Mouse (Mus musculus): ENCODE results near the gene Gpank1.

Gene Gpank1

DNA sequence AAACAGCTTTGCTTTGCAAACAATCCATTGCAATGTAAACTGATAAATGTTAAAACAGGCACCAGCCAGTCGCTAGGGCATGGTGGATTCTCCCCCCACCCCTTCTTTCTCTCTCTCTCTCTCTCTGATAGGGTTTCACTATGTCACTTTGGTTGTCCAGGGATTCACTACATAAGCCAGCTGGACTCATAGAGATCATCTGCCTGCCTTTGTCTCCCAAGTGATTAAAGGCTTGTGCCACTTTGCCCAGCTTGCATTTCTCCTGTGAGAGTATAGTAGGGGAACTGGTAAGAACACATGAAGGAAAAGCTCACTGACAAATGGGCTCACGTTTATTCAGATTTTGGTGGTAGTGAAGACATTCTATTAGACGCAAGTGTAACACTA, 10.9 kb downstream of the Gpank1 start:
- no peak for DNase-seq

DNA sequence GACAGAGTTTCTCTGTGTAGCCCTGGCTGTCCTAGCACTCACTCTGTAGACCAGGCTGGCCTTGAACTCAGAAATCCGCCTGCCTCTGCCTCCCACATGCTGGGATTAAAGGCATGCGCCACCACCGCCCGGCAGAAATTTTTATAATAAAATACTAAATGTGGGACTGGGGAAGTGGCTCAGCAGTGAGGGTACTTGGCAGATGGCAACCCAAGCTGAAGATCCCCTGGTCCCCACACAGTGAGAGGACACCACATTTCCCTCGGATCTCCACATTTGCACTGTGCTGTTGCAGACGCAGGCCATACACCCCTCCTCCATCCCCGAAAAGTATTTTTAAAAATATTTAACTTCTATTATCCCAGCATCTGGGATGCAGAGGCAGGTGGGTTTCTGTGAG, 12.3 kb downstream of the Gpank1 start:
- DNase-seq, result no peak

DNA sequence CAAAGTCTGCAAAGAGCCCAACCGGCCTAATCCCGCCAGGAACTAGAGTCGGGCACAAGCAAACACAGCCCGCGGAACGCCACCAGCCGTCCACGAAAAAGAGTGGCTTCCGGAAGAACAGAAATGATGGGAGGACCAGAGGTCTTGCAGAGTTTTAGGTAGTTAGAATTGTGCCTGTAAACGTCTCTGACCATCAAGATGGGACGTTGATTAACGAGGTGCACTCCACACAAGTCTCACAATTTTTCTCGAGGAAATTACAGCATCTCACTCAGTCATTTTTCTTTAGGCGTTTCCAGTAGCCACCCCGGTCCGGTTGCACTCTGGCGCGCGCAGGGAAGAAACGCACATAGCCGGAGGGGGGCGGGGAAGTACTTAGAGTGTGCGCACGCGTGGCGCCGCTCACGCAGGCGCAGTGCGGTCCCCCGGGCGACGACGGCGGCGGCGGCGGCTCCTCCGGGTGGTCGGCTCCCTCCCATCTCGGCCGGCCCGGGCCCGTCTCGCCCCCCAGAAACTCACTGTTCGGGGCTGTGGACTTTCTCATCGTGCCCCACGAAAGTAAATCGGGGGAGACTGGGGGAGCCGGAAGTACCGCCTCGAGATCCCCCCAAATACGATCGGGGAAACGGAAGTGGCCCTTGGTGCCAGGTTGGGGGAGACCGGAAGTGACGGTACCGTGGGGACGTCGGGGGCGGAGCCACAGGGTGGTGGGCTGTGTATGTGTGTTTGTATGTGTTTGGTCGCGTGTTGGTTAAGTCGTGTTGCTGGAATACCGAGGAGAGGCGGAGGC, 13.7 kb downstream of the Gpank1 start, which contains the start of gene Bag6:
TSS of gene Bag6 (plus strand) at position 378 of the 790 bp plus-strand sequence.
- DNase-seq, result peak; percentile 96

DNA sequence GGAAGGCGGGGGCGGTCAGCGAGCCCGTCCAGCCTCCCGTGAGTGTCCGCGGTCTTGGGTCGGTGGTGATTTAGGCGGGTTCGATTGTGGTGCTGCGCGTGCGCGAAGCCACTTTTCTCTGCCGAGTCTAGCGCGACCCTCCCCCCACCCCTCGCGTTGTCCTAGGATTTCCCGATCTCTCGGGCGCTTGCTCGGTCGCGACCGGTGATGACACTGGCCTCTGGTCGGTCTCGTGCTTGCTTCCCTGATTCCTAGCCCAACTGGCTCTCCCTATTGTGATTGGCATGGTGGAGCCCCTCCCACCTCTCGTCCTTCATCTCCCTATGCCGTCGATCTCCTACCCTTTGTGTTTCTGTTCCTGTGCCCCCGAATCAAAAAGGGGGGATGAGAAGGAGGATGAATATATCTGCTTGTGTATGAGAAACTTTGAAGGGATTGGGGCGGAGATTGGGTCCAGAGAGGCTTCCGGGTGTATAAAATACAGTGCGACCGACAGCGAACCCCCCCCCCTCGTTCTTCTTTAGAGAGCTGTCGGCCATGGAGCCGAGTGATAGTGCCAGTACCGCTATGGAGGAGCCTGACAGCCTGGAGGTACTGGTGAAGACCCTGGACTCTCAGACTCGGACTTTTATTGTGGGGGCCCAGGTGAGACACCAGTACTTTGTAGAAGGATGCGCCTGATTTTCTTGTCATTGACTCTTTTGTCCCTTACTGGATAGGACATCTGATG, 14.5 kb downstream of the Gpank1 start:
- no peak for DNase-seq

DNA sequence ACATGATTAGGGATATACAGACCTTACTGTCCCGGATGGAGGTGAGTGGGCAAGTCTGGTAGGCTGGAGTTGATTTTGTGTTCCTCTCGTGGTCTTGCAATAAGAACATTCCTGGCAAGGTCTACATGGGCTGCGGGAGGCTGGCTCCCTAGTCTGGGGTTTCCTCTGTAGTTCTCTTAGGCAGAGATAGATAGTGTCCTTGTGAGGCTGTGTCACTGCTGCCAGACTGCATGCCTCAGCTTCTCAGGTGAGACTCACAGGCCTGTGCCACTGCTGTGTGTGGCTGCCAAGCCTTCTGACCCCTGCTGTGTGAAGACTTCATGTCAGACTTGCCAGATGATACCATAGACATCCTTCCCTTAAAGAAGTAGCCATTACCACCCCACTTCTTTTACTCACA, 18.0 kb downstream of the Gpank1 start:
- DNase-seq, result no peak

DNA sequence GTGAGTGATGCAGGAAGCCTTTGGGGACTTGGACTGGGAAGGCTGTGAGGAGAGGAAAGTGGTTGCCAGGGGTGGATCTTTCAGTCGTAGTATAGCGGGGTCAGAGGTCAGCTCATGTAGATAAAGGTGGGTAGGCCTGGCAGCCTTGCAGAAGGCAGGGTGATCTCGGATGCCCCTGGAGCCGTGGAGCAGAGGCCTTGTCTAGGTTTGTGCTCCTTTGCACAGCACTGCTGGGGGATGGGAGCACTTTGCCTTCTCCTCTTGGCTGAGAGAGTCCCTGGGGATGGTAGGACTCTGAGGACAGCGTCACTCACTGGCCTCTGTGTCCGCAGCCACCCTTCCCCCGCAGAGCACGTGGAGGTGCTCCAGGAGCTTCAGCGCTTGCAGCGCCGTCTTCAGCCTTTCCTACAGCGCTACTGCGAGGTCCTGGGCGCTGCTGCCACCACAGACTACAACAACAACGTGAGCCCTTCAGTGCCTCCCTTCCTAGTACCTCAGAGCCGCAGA, 19.3 kb downstream of the Gpank1 start:
- DNase-seq, result no peak

DNA sequence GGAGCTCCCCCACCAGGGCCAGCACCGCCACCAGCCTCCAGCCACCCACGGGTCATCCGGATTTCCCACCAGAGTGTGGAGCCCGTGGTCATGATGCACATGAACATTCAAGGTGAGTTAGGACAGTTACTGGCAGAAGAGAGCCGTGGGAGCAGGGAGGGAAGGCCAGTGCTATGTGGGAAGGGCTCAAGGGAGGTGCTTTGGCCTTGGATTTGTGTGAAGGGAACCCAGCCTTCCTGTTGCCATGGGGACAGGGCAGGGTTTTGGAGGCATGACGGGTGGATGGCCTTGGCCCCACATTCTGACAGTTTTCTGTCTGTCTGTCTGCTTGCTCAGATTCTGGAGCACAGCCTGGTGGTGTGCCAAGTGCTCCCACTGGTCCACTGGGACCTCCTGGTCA, 20.7 kb downstream of the Gpank1 start:
- no peak for DNase-seq

DNA sequence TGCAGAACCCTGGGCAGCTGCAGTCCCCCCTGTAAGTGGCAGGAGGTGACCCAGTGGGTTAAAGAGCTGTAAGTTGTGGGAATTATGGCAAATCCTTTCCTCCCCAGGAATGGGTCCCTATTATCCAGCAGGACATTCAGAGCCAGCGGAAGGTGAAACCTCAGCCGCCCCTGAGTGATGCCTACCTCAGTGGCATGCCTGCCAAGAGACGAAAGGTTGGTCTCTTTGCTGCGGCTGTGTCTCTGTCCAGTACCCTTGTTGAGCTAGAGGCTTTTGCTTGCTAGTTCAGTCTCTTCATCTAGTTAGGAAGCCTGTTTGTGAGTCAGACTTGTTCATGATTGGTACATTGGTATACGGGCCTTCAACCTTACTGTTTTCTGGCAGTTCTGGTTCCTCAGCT, 24.9 kb downstream of the Gpank1 start:
- DNase-seq, result no peak

DNA sequence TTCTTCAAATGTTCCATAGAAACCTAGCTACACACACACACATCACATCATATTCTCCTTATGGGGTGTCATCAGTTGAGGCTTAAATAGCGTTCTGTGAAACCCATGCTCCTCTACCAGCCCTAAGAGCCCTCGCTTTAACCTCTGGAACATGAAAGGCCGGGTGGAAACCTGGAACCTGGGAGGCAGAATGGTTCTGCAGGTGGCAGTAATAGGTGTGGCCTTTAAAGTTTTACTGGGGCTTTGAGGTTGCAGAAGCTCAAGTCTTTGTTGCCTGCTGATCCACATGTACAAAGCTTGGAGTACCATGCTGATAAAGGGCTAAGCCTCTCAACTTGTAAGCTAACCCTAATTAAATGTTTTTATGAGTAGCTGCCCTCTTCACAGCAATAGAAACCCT, 26.1 kb downstream of the Gpank1 start:
- DNase-seq, result no peak

DNA sequence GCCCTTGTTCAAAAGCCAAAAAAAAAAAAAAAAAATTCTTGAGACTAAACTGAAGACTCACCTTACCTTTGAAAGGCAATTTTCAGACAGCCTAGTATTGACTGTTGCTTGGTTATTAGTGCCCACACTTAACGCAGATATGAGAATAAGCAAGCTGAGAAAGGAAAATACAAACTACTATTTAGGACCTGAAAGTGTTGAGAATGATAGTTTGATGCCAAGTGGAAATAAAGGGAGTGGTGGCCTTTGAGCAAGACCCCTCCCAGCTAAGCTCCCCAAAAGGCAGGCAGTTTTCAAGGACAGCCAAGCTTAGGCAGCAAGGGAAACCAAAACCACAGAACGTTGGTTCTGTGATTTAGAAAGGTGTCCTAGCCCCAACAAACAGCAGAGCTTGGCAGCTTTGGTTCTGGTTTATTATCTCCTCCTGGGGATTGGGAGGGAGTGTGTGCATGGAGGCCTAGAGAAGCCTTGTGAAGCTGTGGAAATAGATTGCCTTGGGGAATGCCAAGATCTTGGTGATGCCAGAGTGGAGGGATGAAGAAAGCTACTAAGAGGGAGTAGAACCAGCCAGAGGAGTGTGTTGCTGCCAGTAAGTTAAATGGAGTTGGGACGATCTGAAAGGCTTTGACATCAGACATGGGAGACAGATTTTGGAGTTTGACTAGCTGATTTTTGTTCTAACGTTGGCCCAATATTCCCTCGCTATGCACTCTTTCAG, 26.8 kb downstream of the Gpank1 start:
- no peak for DNase-seq

DNA sequence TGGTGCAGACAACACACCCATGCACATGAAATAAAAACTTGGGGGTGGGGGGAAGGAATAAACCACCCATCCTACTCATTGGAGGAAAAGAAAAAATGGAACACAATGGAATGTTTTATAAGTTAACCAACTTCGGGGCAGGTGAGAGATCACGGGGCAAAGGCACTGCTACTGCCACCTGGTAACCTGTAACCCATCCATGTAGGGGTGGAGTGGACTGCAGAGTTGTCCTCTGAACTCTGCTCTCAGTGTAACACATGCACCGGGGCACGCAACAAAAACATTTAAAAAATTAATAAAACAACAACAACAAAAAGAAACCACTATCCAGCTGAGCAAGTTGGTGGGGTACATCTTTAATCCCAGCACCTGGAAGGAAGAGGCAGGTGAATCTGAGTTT, 30.9 kb downstream of the Gpank1 start:
- no peak for DNase-seq

DNA sequence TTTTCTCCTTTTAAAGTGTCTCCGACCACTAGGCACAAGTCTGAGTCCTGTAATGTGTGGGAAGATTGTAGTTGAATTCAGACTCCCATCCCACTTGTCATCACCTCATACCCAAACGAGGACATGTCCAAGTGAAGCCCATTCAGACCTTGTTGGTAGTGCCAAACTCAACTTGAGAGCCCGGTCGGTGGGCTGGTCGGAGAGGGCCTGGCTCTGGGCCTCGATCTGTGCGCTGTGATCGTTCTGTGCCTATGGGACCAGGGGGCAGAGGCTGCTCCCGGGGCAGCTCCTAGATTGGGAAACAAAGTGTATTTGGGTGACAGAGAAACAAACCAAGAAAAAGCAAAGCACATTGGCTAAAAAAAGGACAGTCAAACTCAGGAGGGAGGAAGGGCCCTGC, 31.8 kb downstream of the Gpank1 start:
- DNase-seq, result no peak

DNA sequence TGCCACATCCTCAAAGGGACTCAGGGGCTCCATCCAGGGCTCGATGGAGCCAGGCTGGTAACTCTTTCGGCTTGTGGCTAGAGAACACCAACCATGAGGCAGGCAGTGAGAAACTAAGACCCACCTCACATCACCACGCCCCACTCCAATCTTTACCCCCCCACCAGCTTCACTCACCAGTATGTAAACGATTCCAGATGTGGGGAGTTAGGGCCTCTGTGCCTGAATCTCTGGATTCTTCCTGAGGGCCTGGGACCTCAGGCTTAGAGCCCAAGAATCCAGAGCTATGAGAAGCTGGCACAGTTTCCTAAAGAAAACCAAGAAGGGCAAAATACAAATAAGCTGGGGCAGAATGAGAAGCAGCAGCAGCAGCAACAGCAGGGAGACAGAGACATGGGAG, 32.7 kb downstream of the Gpank1 start:
- DNase-seq, result no peak

DNA sequence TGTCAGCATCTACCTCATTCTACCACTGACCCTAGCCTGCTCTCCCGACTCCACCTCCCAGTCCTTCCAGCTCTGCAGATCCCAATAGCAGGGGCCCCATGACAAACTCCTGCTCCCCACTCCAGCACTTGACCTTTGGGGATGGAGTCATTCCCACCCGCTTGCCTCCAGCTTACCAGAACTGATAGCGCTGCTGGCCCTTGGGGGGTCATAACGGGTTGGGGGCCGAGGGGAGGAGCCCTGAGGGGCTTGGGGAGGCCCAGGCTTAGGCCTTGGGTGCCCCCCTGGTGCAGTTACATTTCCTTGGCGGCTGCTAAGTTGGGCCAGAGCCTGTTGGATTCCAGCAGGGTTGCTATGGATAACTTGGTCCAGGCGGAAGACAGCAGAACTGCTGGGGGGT, 33.4 kb downstream of the Gpank1 start:
- no peak for DNase-seq

DNA sequence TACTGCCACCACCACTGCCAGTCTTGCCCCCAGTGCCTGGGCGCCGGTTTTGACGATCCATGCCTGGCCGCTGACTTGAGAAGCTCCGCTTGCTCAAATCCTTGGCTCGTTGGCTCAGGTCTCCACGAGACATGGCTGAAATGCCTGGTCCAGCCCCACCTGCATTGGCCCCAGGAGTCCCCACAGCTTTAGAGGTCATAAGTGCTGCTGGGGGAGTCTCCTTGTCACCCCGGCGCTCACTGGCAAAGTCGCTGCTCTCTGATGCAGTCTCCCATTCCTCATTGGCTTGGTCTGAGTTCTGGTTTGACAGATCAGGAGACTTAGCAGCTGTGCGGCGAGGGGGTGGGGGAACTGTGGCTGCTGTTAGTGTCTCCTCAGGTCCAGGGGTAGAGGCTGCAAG, 34.2 kb downstream of the Gpank1 start:
- no peak for DNase-seq

DNA sequence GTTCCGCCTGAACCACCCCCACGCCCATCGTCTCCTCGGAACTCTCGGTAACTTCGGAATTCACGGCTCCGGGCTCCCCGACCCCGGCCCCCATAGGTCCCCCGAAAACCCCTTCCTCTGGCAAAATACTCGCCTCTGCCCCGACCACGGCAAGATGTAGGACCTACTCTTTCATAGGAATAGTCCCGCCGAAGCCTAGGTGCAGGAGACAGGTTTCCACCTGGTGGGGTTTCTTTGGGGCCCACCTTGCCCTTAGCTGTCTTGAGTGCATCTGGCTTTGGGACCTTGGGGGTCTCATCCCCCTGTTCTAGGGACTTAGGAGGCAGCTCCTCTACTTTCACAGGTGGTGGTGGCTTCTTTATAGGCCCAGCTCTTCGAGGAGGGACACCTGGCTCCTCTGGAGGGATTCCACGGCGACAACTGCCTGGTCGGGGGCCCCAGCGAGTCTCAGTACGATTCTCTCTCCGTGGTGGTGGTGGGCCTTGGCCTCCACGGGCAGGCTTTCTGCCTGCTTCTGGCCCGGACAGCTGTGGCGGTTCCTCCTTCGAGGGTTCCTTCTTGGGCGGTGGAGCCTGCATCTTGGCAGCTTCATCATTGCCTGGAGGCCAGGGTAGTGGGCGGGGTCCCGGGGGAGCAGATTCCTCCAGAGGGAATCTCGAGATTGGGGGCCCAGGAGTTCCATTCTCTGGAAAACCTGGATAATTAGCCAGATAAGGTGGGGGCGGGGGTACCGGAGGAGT, 35.4 kb downstream of the Gpank1 start:
- DNase-seq, result no peak

DNA sequence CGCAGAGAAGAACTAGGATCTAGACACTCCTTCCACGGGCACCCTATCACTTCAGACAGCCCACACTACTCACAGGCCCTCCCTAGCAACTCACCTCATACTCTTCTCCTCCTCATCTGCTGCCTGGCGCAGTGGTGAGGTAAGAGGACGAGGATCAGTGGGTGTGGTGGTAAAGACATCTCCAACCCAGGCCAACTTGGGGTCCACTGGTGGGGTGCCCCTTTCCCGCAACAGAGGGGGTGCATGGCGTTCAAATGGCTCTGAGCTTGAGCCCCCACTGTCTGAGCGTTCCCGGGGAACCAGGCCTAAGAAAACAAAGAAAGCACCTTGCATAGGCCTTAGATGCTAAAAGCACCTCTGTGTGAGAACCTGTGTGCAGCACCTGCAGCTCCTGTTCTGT, 36.0 kb downstream of the Gpank1 start:
- no peak for DNase-seq

DNA sequence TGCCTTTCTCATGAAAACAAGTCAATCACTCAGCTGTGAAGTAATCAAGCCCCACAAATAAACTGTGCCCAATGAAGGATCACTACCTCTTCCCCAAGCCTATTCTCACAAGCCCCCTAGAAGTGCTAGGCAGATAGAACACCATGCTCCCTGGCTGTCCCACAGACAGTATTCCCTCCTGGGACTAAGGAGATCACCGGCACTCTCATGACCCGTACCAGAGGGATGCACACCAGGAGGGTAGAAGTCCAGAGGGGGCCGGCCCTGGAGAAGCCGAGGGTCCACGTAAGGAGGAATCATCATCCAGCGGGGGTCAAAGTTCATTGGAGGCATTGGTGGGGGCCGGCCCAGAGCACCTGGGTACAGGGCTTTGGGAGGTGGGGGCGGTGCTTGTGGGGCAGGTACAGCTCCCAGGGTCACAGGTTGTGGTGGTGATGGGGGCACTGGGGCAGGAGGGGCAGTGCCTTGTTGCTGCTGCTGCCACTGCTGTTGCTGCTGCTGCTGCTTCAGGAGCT, 36.5 kb downstream of the Gpank1 start:
- DNase-seq, result no peak

DNA sequence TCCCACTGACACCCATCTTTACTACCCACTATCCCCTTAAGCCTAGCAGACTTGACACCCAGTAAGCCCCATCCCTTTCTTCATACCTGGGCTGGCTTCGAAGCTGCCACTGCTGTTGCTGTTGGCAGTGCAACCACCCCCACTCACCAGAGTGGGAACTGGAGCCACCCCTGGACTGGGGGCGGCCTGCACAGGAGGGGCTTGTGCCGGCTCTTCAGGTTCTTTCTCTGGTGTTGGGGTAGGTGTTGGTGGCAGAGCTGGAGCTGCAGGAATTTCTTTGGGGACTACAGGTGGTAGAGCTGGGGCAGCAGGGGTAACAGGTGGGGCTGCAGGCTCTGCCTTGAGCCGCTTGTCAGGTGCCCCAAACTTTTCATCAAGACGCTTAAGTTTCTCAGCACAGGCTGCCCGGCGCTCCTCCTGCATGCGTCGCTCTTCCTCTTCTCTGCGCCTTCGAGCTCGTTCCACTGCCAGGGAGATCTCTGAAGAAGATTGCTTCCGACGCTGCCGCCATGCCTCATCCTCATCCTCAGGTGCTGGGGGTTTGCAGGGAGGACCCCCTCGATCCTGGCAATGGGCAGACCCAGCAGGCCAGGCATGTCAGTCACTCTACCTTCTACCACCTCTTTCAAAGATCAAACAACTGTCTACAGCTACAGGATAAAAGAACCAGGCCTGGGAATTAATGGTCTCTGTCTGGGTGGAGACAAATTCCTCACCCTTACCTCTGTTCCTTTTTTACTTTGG, 37.8 kb downstream of the Gpank1 start:
- no peak for DNase-seq

DNA sequence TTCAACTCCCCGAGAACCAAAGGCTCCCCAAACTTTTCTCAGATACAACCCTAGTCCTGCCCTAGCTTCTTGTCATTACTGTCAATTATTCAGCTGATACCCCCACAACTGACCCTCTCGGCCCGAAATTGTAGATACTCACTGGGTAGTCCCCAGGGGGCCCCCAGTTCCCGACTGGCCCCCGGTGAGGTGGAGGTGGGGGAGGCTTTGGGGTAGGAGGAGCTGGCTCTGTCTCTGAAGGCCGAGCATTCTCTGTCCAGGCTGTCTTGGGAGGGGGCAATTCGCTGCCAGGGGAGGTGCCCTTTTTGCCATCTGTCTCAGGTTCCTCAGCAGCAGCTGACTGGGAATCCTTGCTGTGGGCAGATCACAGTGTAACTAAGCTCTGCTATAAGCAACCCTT, 38.4 kb downstream of the Gpank1 start:
- no peak for DNase-seq

DNA sequence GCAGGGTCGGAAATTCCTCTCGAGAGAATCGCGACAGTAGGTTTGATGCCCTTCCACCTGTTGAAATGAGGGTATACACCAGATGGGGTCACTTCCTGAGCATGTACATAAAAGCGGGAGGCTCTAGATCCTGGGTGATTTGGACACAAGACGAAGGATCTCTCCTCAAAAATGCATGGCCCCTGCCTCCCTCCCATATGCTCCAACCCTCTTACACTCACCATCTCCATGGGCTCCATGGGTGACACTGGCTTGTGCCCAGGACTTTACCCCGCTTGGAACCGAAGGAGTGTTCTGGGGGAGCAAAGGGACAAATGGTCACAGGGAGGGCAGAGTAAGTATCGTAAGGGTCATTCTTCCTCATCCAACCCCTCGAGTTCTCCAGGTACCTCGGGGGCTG, 40.2 kb downstream of the Gpank1 start:
- no peak for DNase-seq

DNA sequence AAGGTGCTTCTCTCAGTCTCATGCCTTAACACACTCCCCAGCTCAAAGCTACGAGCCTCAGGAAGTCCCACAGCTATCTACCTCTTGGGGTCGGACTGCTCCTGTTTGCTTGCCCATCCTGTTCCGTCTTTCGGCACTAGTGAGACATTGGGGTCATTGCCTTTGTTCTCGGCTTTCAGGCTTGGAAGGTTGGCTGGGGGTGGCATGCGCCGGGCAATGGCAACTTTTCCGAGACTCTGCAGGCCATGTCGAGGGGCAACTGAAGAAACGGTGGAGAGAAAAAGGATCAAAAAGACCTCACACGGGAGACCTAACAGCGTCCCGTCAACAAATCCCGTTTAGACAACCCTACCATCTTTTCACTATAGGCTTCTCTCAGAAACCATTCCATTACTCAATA, 40.9 kb downstream of the Gpank1 start:
- no peak for DNase-seq
